Mouse (Mus musculus): ENCODE data around the gene Sh2d1a.

The Sh2d1a gene

GRCm38 (mm10) chrX:42502291-42503043 is at the start of gene Sh2d1a:
Sh2d1a (plus strand) TSS chrX:42502453.
- no peak for DNase-seq (ENCODE audit: low spot score)

GRCm38 (mm10) chrX:42453001-42453400 is 49.3 kb upstream of the Sh2d1a start:
- DNase-seq (ENCODE audit: low spot score) = no peak

- no peak for DNase-seq (ENCODE audit: low spot score)
These were observed 47.7 kb upstream of the Sh2d1a start for GRCm38 (mm10) chrX:42454533-42454932.

GRCm38 (mm10) chrX:42489446-42489845 is 12.8 kb upstream of the Sh2d1a start, which contains the start of gene Tex13c2:
Tex13c2 (plus strand) TSS chrX:42489691.
- no peak for DNase-seq (ENCODE audit: low spot score)

GRCm38 (mm10) chrX:42490336-42490735 is 11.9 kb upstream of the Sh2d1a start:
- peak; percentile 12 for DNase-seq (ENCODE audit: low spot score)

- DNase-seq (ENCODE audit: low spot score) = no peak
These were observed 1.7 kb upstream of the Sh2d1a start for GRCm38 (mm10) chrX:42500538-42500937.

GRCm38 (mm10) chrX:42511105-42511504 is 8.9 kb downstream of the Sh2d1a start:
- no peak for DNase-seq (ENCODE audit: low spot score)

GRCm38 (mm10) chrX:42512567-42512966 is 10.3 kb downstream of the Sh2d1a start:
- DNase-seq (ENCODE audit: low spot score) = no peak

- DNase-seq (ENCODE audit: low spot score) = no peak
These were observed 20.6 kb downstream of the Sh2d1a start for GRCm38 (mm10) chrX:42522868-42523267.

GRCm38 (mm10) chrX:42530703-42531102 is 28.4 kb downstream of the Sh2d1a start:
- no peak for DNase-seq (ENCODE audit: low spot score)

- DNase-seq (ENCODE audit: low spot score) = peak; percentile 52
These were observed 37.9 kb downstream of the Sh2d1a start for GRCm38 (mm10) chrX:42540030-42540755.

GRCm38 (mm10) chrX:42540756-42541053 is 38.5 kb downstream of the Sh2d1a start:
- DNase-seq (ENCODE audit: low spot score) = peak; percentile 48

- DNase-seq (ENCODE audit: low spot score) = no peak
These were observed 42.8 kb downstream of the Sh2d1a start for GRCm38 (mm10) chrX:42545076-42545475.

GRCm38 (mm10) chrX:42548513-42548912 is 46.3 kb downstream of the Sh2d1a start:
- no peak for DNase-seq (ENCODE audit: low spot score)

- peak; percentile 59 for DNase-seq (ENCODE audit: low spot score)
These were observed 55.0 kb downstream of the Sh2d1a start for GRCm38 (mm10) chrX:42557284-42557683.

GRCm38 (mm10) chrX:42558683-42559082 is 56.4 kb downstream of the Sh2d1a start:
- DNase-seq (ENCODE audit: low spot score) = no peak

Data from layer of hippocampus, adult 11-12 months (tissue).